Mouse (Mus musculus) liver, embryonic 14.5 days (tissue): ENCODE results near the gene Abca1.

Source experiments
- CTCF ChIP-seq: IDR thresholded peaks from 2 replicates; pipeline ENCODE4 v1.5.1; 2016; ENCODE audit warnings: antibody characterized with exemption, low read depth, control low read depth
- EP300 ChIP-seq: IDR thresholded peaks from 2 replicates; pipeline ENCODE4 v1.6.1; 2016; ENCODE audit warnings: antibody characterized with exemption, low read depth

GRCm38 (mm10) chr4:53178489-53178888 lies 18.8 kb upstream of the Abca1 start:
- no peak for TF ChIP-seq CTCF
- no peak for TF ChIP-seq EP300
